Mouse (Mus musculus) retina, postnatal 7 days (tissue): Measurements from ENCODE around the gene P3h2.
A peak's percentile ranks its signal among the peaks of the same experiment; 100 is the strongest.

ENCODE experiments used
- DNase-seq: peaks from one replicate; pipeline ENCODE4 v3.0.0-alpha.2; 2012; ENCODE audit warnings: low read depth, low spot score

Gene P3h2

DNA sequence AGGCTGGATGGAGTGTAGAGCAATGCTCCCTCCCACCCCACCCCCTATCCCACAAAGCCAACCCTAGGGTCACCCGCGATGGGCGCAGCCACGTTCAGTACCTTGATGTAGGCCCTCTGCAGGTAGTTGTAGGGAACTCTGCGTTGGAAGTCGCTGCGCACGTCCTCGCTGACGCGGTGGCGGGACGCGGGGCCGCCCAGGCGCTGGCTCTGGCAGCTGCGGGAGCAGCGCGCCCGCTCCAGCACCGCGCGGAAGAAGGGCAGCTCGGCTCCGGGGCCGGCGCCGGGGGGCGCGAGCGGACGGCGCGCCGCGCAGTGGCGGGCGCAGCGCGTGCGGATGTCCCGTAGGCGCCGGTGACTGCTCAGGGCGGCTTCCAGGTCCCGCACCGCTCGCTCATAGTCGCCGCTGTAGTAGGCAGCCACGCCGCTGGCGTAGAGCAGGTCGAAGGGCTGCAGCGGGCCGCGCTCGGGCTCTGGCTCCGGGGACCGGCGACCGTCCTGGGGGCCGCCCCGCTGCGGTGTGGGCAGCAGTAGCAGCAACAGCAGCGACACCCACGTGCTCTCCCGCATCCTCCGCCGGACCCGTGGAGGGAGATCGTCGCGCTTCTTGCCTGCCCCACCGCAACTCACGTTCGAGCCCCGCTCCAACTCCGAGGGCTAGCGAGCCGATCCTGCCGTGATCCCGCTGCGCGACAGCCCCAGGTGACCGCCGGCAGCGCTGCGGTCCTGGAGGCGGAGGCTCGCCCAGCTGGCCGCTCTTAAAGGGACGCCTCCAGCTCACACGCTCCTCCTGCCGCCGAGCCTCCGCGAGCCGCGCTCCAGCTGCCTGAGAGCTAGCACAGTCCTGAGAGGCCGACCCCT is at the start of gene P3h2:
Gene P3h2 (minus strand): TSS at position 670 of the 860 bp plus-strand sequence.
- peak; percentile 35 for DNase-seq

DNA sequence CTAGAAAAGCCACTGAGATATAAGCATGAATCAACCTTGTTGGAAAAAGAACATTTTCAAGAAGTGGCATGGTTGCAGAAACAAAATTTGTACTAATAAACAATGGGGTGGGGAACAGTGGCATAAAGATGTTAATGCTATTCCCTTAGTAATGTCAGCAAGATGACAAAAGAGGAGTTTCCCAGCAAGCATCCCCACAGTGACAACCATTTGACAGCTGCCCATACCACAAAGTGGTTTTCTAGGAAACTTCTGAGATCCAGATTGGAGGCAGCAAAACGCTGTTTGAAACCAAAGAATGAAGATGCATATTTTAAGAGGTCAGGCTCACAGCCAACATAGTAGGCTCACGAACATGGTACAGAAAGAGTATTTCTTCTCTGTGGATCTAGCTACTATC is 46.7 kb upstream of the P3h2 start:
- DNase-seq, result no peak

DNA sequence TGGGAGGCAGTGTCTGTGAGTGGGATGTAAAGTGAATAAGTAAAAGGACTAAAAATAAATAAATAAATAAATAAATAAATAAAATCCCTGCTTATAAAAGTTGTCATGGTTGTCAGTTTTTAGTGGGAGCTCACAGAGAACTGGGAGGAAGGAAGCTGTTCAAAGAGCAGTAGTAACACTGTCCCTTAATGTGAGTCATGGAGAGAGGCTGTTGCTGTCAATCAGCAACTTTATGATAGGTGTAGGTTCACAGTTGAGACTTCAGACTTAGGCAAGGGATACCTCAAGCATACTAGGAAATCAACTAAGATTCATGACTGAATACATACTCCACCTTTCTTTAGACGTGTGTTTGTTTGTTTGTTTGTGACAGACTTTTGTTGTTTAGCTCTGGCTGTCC is 45.4 kb upstream of the P3h2 start:
- no peak for DNase-seq

DNA sequence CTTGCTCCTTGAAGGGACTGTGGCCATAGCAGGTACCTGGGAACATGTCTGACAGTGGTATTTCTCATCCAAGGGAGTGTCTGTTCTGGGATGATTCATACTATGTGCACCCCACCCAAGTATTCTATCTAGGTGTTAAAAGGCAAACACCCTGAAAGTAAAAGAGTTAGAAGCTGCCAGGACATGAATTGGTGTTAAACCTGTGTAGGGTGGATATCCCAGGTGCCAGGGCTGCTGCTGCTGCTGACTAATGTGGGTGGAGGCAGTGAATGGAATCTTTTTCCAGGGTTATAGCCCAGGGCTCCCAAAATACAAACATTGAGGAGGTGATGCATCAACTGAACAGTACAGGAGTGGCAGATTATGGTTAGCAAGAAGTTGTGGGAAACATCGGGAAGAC is 41.3 kb upstream of the P3h2 start:
- no peak for DNase-seq

- DNase-seq, result no peak
These were observed 25.5 kb upstream of the P3h2 start for GRCm38 (mm10) chr16:26131126-26131525.

GRCm38 (mm10) chr16:26106618-26107017 is 1.0 kb upstream of the P3h2 start:
- DNase-seq, result no peak

DNA sequence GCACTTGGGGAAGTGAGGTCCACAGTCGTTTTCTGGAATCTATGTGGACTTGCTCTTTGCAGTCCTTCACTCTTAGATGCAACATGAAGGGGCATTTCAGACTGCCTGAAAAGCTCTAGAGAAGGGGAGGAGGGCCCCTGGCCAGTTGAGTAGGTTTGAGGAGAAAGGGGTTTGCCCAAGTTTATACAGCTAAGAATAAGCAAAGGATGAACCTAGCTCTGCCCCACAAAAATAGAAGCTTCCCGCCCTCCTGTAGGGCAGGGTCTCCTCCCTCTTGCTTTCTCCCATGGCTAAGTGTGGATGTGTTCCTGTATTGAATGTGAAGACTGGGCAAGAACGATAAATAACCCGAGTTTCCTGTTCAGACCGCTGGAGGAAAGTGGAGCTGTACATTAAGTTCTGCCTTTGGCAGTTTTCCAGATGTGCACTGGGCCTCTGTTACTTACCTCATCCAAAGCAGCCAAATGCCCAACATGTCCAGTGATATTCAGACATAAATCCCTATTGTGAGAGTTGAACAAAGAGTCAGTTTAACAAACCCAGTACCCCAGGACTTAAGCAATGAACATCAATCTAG is 545 bp upstream of the P3h2 start:
- DNase-seq, result peak; percentile 4

DNA sequence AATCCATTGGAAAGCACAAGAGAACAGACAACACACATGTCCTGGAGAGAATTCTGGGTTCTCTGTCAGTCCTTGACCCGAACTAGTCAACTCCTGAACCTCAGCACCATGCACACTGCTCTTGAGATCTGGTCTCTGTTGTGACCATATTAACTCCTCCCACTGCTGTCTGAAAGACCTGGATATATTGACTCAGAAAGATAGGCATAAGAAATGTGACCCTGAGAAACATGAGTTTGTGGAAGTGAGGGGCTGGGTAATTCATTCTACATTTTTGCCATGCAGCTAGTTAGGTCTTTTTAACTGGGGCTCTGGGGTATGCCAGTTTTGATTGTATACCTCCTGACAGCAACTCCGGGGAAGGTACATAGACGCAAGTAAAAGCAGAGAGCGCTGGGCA is 1.3 kb downstream of the P3h2 start:
- no peak for DNase-seq

DNA sequence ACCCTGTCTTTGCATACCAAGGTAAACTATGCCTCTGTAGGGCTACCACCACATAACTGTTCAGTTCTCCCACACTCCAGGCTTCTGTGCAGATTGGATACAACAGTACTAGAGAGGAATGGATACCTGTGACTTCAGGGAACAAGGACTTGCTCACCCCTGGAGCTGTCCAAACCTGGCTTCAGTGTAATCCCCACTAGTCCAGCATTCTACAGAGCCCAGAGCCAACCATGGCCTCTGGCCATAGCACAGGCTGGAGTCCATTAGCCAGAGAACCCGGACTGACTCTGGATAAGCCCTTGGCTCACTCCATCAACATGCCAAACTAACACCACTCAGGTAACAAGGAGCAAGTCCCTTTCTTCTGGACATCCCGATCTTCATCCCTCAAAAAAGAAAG is 2.7 kb downstream of the P3h2 start:
- DNase-seq, result no peak

- no peak for DNase-seq
These were observed 5.4 kb downstream of the P3h2 start for GRCm38 (mm10) chr16:26100167-26100566.

- DNase-seq, result no peak
These were observed 9.8 kb downstream of the P3h2 start for GRCm38 (mm10) chr16:26095696-26096284.

DNA sequence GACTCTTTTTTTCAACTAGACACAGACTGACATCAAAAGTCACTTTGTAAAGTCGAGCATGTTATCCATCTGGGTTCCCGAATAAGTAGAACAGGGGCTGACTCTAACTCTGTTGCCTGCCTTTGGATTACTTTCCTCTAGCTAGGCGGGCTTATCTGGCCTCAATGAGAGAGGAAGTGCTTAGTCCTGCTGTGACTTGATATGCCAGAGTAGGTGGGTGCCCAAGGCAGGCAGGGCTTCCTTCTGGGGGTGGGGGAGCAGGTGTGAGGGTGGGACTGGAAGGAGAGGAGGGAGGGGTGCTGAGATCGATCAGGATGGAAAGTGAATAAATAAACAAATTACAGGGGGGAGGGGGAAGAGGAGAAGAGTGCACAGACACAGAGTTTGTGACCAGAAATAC is 11.7 kb downstream of the P3h2 start:
- no peak for DNase-seq

DNA sequence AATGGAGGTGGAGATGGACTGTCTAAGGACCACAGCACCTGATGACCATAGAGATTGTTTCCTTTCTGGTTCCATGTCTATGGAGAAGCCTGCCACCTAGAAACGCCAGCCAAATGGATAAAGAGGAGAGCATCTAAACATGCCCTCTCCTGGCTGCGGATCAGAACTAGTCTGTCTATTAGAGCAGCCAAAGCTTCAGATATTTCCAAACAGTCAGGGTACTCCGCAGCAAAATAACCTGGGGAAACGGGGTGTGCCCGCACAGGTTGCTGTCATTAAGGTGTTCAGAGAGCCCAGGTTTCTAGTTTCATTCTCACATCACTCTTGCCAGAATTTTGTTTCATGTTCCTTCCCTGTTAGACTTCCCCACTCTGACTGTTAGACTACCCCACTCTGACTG is 16.6 kb downstream of the P3h2 start:
- DNase-seq, result no peak

- no peak for DNase-seq
These were observed 17.3 kb downstream of the P3h2 start for GRCm38 (mm10) chr16:26088240-26088639.

DNA sequence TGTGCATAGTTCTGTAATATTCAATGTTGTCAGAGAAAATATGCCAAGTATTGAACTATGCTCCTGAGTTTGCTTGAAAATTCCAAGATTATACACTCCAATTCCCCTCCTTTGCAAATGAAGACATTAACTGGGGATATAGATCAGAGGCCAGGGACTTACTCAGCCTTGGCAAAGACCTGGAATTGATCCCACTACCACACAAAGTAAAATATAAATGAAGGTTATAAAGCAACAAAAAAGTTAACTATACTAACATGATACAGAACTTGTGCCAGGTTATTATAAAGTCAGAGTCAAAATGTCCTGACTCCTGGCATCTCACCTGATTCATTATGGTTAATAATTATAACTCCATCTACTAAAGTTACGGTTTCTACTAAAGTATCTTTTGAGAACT is 18.6 kb downstream of the P3h2 start:
- DNase-seq, result no peak

GRCm38 (mm10) chr16:26085160-26085559 is 20.4 kb downstream of the P3h2 start:
- no peak for DNase-seq

DNA sequence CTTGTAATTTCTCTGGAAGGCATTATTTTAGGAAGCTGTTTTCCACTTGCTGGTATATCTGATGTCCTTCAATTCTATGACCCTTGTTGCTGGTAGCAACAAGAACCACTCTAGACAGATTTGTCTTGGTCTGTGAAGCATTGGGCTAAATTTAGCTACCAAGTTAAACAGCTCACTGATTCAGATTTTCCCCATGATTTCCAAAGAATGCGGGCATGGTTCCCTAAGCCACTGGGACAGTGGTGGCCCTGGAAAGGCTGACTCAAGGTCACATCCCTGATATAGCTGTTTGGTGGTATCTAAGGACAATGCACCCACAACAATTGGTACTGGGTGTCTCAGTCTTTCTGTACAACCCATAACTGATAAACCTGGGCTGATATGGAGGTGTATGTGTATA is 22.8 kb downstream of the P3h2 start:
- DNase-seq, result no peak

DNA sequence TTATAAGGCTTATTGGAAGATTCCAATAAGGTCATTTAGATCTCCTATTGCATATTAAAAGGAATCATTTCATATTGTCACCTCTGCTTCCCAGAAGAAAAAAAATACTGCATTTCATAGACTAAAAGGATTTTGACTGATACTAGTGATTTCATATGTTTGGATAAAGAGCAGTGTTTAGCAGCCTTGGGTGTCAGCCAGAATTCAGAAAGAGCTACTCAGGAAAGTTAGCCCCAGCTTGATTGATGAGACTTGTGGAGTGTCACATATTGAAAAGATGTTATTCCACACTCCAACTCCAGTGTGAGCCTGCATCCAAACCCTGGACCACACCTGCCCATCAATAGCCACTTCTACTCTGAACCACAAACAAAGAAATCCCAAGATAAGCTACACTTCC is 23.2 kb downstream of the P3h2 start:
- no peak for DNase-seq

DNA sequence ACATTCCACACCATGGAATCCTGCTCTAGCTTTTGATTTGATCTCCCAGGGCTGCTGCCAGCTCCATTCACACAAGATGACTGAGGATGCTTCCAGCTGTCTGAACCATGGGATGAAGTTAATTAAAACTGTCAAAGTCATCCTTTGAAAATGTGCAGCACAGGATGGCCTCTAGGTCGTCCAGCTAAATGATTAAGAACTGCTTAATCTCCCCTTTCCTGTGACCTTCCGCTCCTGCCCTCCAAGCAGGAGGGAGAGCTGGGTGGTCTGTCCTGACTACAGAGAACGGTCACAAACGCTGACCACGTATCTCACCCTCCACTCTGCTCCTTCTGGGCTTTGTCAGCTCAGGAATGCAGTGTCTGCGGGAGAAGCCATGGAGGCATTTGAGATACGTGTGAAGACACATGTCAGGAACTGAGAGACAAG is 26.6 kb downstream of the P3h2 start:
- DNase-seq, result no peak

- DNase-seq, result no peak
These were observed 27.5 kb downstream of the P3h2 start for GRCm38 (mm10) chr16:26078100-26078422.

DNA sequence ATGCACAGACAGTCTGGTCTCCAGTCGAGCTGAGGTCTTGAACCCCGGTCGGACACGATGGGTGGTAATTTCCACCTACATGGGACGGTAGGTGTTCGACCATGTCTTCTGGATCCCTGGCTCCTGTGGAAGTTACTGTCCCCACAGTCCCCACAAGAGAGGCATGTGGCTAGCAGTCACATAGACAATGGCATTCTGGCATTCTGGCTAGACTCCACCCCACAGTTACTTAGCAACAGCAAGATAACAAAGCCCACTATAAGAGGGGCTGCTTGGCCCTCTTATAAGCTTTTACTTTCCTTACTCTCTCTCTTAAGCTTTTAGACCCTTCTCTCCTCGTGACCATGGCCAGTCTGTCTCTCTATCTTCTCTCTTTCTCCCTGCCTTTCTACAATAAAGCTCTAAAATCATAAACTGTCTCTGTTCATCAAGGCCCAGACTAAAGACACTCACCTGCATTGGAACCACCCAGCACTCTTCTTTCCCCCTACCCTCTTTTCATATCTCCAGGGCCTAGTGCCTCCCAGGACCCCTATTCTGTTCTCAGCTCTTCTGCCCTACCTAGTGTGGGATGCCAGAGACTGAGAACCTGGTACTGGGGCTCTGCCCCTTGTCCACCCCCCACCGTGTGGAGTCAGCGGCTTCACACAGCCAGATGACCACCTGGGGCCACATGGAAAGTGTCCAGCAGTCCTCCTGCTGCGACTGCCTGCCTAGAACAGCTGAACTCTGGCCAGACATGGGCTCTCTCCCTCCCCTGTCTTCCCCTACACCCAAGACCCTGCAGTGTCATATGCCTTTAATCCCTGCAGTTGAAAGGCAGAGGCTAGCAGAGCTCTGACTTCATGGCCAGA is 28.1 kb downstream of the P3h2 start:
- DNase-seq, result no peak

DNA sequence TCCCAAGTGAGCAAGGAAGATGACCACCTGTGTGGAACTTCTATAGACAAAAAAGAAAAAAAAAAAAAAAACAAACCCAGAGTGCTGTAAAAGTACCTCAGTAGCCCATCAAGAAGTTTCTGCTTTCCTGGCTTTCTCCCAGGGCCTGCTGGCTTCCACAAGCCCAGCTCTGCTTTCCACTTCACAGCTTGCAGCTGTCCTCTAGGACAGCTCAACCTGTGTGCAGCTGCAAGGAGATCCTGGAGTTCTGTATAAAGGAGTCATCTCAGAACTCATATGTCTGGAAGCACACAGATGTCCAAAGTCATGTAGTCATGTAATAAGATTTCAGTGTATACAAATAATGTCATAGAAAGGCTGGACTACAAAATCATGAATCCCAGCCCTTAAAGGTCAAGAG is 30.5 kb downstream of the P3h2 start:
- no peak for DNase-seq
